Mouse (Mus musculus): ENCODE results near the gene Ano1.

- TF ChIP-seq CTCF (IDR thresholded peaks at IDR 0.05; ENCODE audit: extremely low read depth, insufficient read depth, low read length), result no peak
- TF ChIP-seq POLR2A (IDR thresholded peaks at IDR 0.05; ENCODE audit: extremely low read depth, insufficient read depth, low read length), result no peak
Measured at GRCm38 (mm10) chr7:144609568-144609967, 142.2 kb downstream of the Ano1 start.
